Mouse (Mus musculus): ENCODE data around the gene Mapkap1. TPM values are rescaled to one million over a fixed set of nuclear protein-coding genes. Genes with fewer than 3 reads are reported as not detected.

The Mapkap1 gene
- polyA plus RNA-seq, 1 experiment = 49.4 TPM

- 65% methylated on average over 2 of the region's 2 CpGs for WGBS
- no peaks in the 10 kb centered on the region for H3K4me1 ChIP-seq (ENCODE audit: control insufficient read depth, insufficient read depth, low read length)
- no peak overlapping the region for H3K27ac ChIP-seq (ENCODE audit: insufficient read depth, low read depth, low read length)
- no peaks in the 10 kb centered on the region for H3K27me3 ChIP-seq (replicated peaks; ENCODE audit: control insufficient read depth, insufficient read depth, low read length)
- H3K4me3 ChIP-seq (ENCODE audit: insufficient read depth, low read depth, low read length) = no peak overlapping the region
- TF ChIP-seq POLR2A (IDR thresholded peaks at IDR 0.05; ENCODE audit: low read depth, low read length) (no peak), CTCF (conservative IDR thresholded peaks at IDR 0.05; ENCODE audit: insufficient read depth, insufficient read length, low read depth, low read length) (no peak)
- no peak for DNase-seq
- no peaks in the 10 kb centered on the region for H3K36me3 ChIP-seq (ENCODE audit: control insufficient read depth, insufficient read depth, low read length)
Observed at GRCm38 (mm10) chr2:34552772-34553171, 146.2 kb downstream of the Mapkap1 start.

GRCm38 (mm10) chr2:34553580-34554231 lies 147.1 kb downstream of the Mapkap1 start:
- H3K27ac ChIP-seq (ENCODE audit: insufficient read depth, low read depth, low read length) = no peak overlapping the region
- TF ChIP-seq POLR2A (IDR thresholded peaks at IDR 0.05; ENCODE audit: low read depth, low read length) = no peak
- TF ChIP-seq CTCF (conservative IDR thresholded peaks at IDR 0.05; ENCODE audit: insufficient read depth, insufficient read length, low read depth, low read length) = no peak
- H3K4me1 ChIP-seq (ENCODE audit: control insufficient read depth, insufficient read depth, low read length) = no peaks in the 10 kb centered on the region
- H3K4me3 ChIP-seq (ENCODE audit: insufficient read depth, low read depth, low read length) = no peak overlapping the region
- no peaks in the 10 kb centered on the region for H3K36me3 ChIP-seq (ENCODE audit: control insufficient read depth, insufficient read depth, low read length)
- 91% methylated on average over 6 of the region's 6 CpGs for WGBS
- H3K27me3 ChIP-seq (replicated peaks; ENCODE audit: control insufficient read depth, insufficient read depth, low read length) = no peaks in the 10 kb centered on the region
- DNase-seq = no peak

GRCm38 (mm10) chr2:34560146-34560545 lies 153.6 kb downstream of the Mapkap1 start:
- H3K4me1 ChIP-seq (ENCODE audit: control insufficient read depth, insufficient read depth, low read length) = no peaks in the 10 kb centered on the region
- no peak overlapping the region for H3K27ac ChIP-seq (ENCODE audit: insufficient read depth, low read depth, low read length)
- no peaks in the 10 kb centered on the region for H3K36me3 ChIP-seq (ENCODE audit: control insufficient read depth, insufficient read depth, low read length)
- H3K27me3 ChIP-seq (replicated peaks; ENCODE audit: control insufficient read depth, insufficient read depth, low read length) = no peaks in the 10 kb centered on the region
- no peak overlapping the region for H3K4me3 ChIP-seq (ENCODE audit: insufficient read depth, low read depth, low read length)
- no peak for DNase-seq
- TF ChIP-seq CTCF (conservative IDR thresholded peaks at IDR 0.05; ENCODE audit: insufficient read depth, insufficient read length, low read depth, low read length) (no peak), POLR2A (IDR thresholded peaks at IDR 0.05; ENCODE audit: low read depth, low read length) (no peak)
- 58% methylated on average over 5 of the region's 5 CpGs for WGBS

- Histone ChIP-seq H3K4me3 (ENCODE audit: insufficient read depth, low read depth, low read length) (no peak overlapping the region), H3K27me3 (replicated peaks; ENCODE audit: control insufficient read depth, insufficient read depth, low read length) (no peaks in the 10 kb centered on the region), H3K27ac (ENCODE audit: insufficient read depth, low read depth, low read length) (no peak overlapping the region), H3K36me3 (ENCODE audit: control insufficient read depth, insufficient read depth, low read length) (no peaks in the 10 kb centered on the region), H3K4me1 (ENCODE audit: control insufficient read depth, insufficient read depth, low read length) (peaks cover 13% of the 10 kb centered on the region)
- 87% methylated on average over 12 of the region's 12 CpGs for WGBS
- TF ChIP-seq CTCF (conservative IDR thresholded peaks at IDR 0.05; ENCODE audit: insufficient read depth, insufficient read length, low read depth, low read length) = no peak
- TF ChIP-seq POLR2A (IDR thresholded peaks at IDR 0.05; ENCODE audit: low read depth, low read length) = no peak
- DNase-seq = no peak
Observed at GRCm38 (mm10) chr2:34563089-34563694, 156.6 kb downstream of the Mapkap1 start.

GRCm38 (mm10) chr2:34563865-34564264 lies 157.3 kb downstream of the Mapkap1 start:
- DNase-seq = no peak
- TF ChIP-seq POLR2A (IDR thresholded peaks at IDR 0.05; ENCODE audit: low read depth, low read length) (no peak), CTCF (conservative IDR thresholded peaks at IDR 0.05; ENCODE audit: insufficient read depth, insufficient read length, low read depth, low read length) (no peak)

GRCm38 (mm10) chr2:34566146-34566545 lies 159.6 kb downstream of the Mapkap1 start:
- peak; percentile 82 for DNase-seq
- H3K27me3 ChIP-seq (replicated peaks; ENCODE audit: control insufficient read depth, insufficient read depth, low read length) = no peaks in the 10 kb centered on the region
- TF ChIP-seq CTCF (conservative IDR thresholded peaks at IDR 0.05; ENCODE audit: insufficient read depth, insufficient read length, low read depth, low read length) = no peak
- no peak for TF ChIP-seq POLR2A (IDR thresholded peaks at IDR 0.05; ENCODE audit: low read depth, low read length)
- H3K27ac ChIP-seq (ENCODE audit: insufficient read depth, low read depth, low read length) = peak overlapping the region; percentile 58
- WGBS = 23% methylated on average over 4 of the region's 4 CpGs
- no peaks in the 10 kb centered on the region for H3K36me3 ChIP-seq (ENCODE audit: control insufficient read depth, insufficient read depth, low read length)
- peaks cover 23% of the 10 kb centered on the region for H3K4me1 ChIP-seq (ENCODE audit: control insufficient read depth, insufficient read depth, low read length)
- H3K4me3 ChIP-seq (ENCODE audit: insufficient read depth, low read depth, low read length) = no peak overlapping the region

More at GRCm38 (mm10) chr2:34563865-34564264, 157.3 kb downstream of the Mapkap1 start:
- Histone ChIP-seq H3K36me3 (ENCODE audit: control insufficient read depth, insufficient read depth, low read length) (no peaks in the 10 kb centered on the region), H3K27me3 (replicated peaks; ENCODE audit: control insufficient read depth, insufficient read depth, low read length) (no peaks in the 10 kb centered on the region), H3K4me3 (ENCODE audit: insufficient read depth, low read depth, low read length) (no peak overlapping the region), H3K4me1 (ENCODE audit: control insufficient read depth, insufficient read depth, low read length) (peaks cover 16% of the 10 kb centered on the region), H3K27ac (ENCODE audit: insufficient read depth, low read depth, low read length) (no peak overlapping the region)

- Histone ChIP-seq H3K36me3 (ENCODE audit: control insufficient read depth, insufficient read depth, low read length) (no peaks in the 10 kb centered on the region), H3K4me1 (ENCODE audit: control insufficient read depth, insufficient read depth, low read length) (peaks cover 23% of the 10 kb centered on the region), H3K27ac (ENCODE audit: insufficient read depth, low read depth, low read length) (peak overlapping the region; percentile 58), H3K4me3 (ENCODE audit: insufficient read depth, low read depth, low read length) (no peak overlapping the region), H3K27me3 (replicated peaks; ENCODE audit: control insufficient read depth, insufficient read depth, low read length) (no peaks in the 10 kb centered on the region)
- TF ChIP-seq CTCF (conservative IDR thresholded peaks at IDR 0.05; ENCODE audit: insufficient read depth, insufficient read length, low read depth, low read length) (no peak), POLR2A (IDR thresholded peaks at IDR 0.05; ENCODE audit: low read depth, low read length) (no peak)
- 24% methylated on average over 1 of the region's 1 CpGs for WGBS
- DNase-seq = peak; percentile 88
Observed at GRCm38 (mm10) chr2:34566601-34567000, 160.0 kb downstream of the Mapkap1 start.
